Mouse (Mus musculus) cerebellum, adult 2 months (tissue): ENCODE results near the gene Psapl1.

Source experiments
- CTCF ChIP-seq: fragments of 200-500 bp; IDR thresholded peaks from 2 replicates; pipeline ENCODE4 v1.5.1; 2011; ENCODE audit warnings: low read depth, mild to moderate bottlenecking, control low read depth, low read length, moderate library complexity, borderline replicate concordance; ENCODE audit not compliant: insufficient read depth
- POLR2A ChIP-seq: fragments of 200-500 bp; IDR thresholded peaks from 2 replicates; pipeline ENCODE4 v1.6.1; 2011; ENCODE audit warnings: low read length, control low read depth, borderline replicate concordance; ENCODE audit not compliant: insufficient read depth

- TF ChIP-seq POLR2A (no peak), CTCF (no peak)
Measured at GRCm38 (mm10) chr5:36176873-36177272, 26.9 kb upstream of the Psapl1 start.
